Mouse (Mus musculus) CH12.LX (cell line): ENCODE measurements around the gene Cyp11a1. TPM values are rescaled to one million over a fixed set of nuclear protein-coding genes. Genes with fewer than 3 reads are reported as not detected.
A peak's percentile ranks its signal among the peaks of the same experiment; 100 is the strongest.

Experiments
- DNase-seq: peaks from one replicate; pipeline ENCODE4 v3.0.0-alpha.2; 2013; ENCODE audit errors: extremely low read depth
- H3K27ac ChIP-seq: 2 replicates; pipeline ENCODE4 v1.5.1; 2012; ENCODE audit warnings: low read depth, mild to moderate bottlenecking, control low read depth, moderate library complexity; ENCODE audit not compliant: insufficient read depth
- H3K27me3 ChIP-seq: replicated peaks from 2 replicates; pipeline ENCODE3; 2012; ENCODE audit warnings: inconsistent platforms
- H3K36me3 ChIP-seq, 2 experiments: replicated peaks in 1 of 2; 2 replicates each; pipeline versions ENCODE3 to v1.6.1; 2012; ENCODE audit warnings: inconsistent platforms in 1 of 2, low read length in 1 of 2, mild to moderate bottlenecking in 1 of 2, mixed read lengths in 1 of 2, moderate library complexity in 1 of 2; ENCODE audit not compliant: control insufficient read depth in 1 of 2, insufficient read depth in 1 of 2
- H3K4me1 ChIP-seq, 2 experiments: 2 replicates each; pipeline ENCODE4 v1.6.1; 2012; ENCODE audit warnings: inconsistent platforms in 1 of 2, moderate library complexity in 1 of 2; ENCODE audit not compliant: insufficient read depth in 2 of 2, control insufficient read depth in 1 of 2
- H3K4me2 ChIP-seq: 2 replicates; pipeline ENCODE4 v1.6.1; 2012; ENCODE audit warnings: low read depth, mild to moderate bottlenecking, control low read depth; ENCODE audit not compliant: poor library complexity, insufficient read depth, severe bottlenecking
- H3K4me3 ChIP-seq, 3 experiments: fragments of 150-350 bp in 1 of 3; sonication (generic) in 1 of 3; replicated peaks in 1 of 3; 2 replicates each; pipeline versions ENCODE3 to v1.5.1; 2011 to 2012; ENCODE audit warnings: low read depth in 2 of 3, low read length in 2 of 3, mild to moderate bottlenecking in 2 of 3, moderate library complexity in 2 of 3, control low read depth in 1 of 3, improper control_type of control experiment in 1 of 3, inconsistent platforms in 1 of 3, mixed read lengths in 1 of 3; ENCODE audit not compliant: poor library complexity in 1 of 3
- H3K79me2 ChIP-seq: replicated peaks from 2 replicates; pipeline ENCODE4 v1.6.1; 2012; ENCODE audit warnings: mild to moderate bottlenecking, moderate library complexity; ENCODE audit not compliant: control insufficient read depth, poor library complexity, insufficient read depth, severe bottlenecking; ENCODE audit errors: extremely low read depth
- H3K9ac ChIP-seq: 2 replicates; pipeline ENCODE4 v1.6.1; 2012; ENCODE audit warnings: low read depth, mild to moderate bottlenecking, control low read depth, moderate library complexity; ENCODE audit not compliant: insufficient read depth
- H3K9me3 ChIP-seq: replicated peaks from 2 replicates; pipeline ENCODE3; 2012; ENCODE audit warnings: low read length, inconsistent platforms, mixed read lengths
- CHD1 ChIP-seq: IDR thresholded peaks from 2 replicates; pipeline ENCODE4 v1.6.1; 2012; ENCODE audit warnings: low read depth, low read length, improper control_type of control experiment, inconsistent platforms
- CTCF ChIP-seq, 2 experiments: IDR thresholded peaks in 1 of 2; conservative IDR thresholded peaks in 1 of 2; 2 replicates each; pipeline ENCODE4 v1.5.1; 2011 to 2012; ENCODE audit warnings: low read depth in 2 of 2, low read length in 2 of 2, improper control_type of control experiment in 1 of 2, inconsistent platforms in 1 of 2, mild to moderate bottlenecking in 1 of 2, moderate library complexity in 1 of 2
- ELF1 ChIP-seq: IDR thresholded peaks from 2 replicates; pipeline ENCODE4 v1.6.1; 2014; ENCODE audit warnings: low read depth, mild to moderate bottlenecking, inconsistent platforms, low read length, improper control_type of control experiment
- EP300 ChIP-seq: IDR thresholded peaks from 2 replicates; pipeline ENCODE4 v1.6.1; 2011; ENCODE audit warnings: low read length, improper control_type of control experiment
- HCFC1 ChIP-seq: IDR thresholded peaks from 2 replicates; pipeline ENCODE4 v1.6.1; 2012; ENCODE audit warnings: low read depth, mild to moderate bottlenecking, inconsistent platforms, low read length, improper control_type of control experiment
- JUN ChIP-seq: IDR thresholded peaks from 2 replicates; pipeline ENCODE4 v1.6.1; 2011; ENCODE audit warnings: low read depth, mild to moderate bottlenecking, low read length, improper control_type of control experiment, moderate library complexity; ENCODE audit not compliant: insufficient read depth
- JUND ChIP-seq: conservative IDR thresholded peaks from 2 replicates; pipeline ENCODE4 v1.6.1; 2011; ENCODE audit warnings: low read depth, low read length, improper control_type of control experiment
- KAT2A ChIP-seq: IDR thresholded peaks from 2 replicates; pipeline ENCODE4 v1.6.1; 2012; ENCODE audit warnings: low read length, improper control_type of control experiment, inconsistent platforms; ENCODE audit not compliant: insufficient replicate concordance
- MAX ChIP-seq: IDR thresholded peaks from 2 replicates; pipeline ENCODE4 v1.6.1; 2011; ENCODE audit warnings: low read length, improper control_type of control experiment
- MAZ ChIP-seq: IDR thresholded peaks from 2 replicates; pipeline ENCODE4 v1.6.1; 2012; ENCODE audit warnings: low read depth, mild to moderate bottlenecking, inconsistent platforms, low read length, improper control_type of control experiment, moderate library complexity
- MYC ChIP-seq: IDR thresholded peaks from 2 replicates; pipeline ENCODE4 v1.6.1; 2011; ENCODE audit warnings: low read depth, mild to moderate bottlenecking, improper control_type of control experiment, low read length
- NELFE ChIP-seq: IDR thresholded peaks from 2 replicates; pipeline ENCODE4 v1.6.1; 2011; ENCODE audit warnings: low read depth, low read length, improper control_type of control experiment
- POLR2A ChIP-seq: IDR thresholded peaks from 2 replicates; pipeline ENCODE4 v1.6.1; 2011; ENCODE audit warnings: low read depth, mild to moderate bottlenecking, improper control_type of control experiment, low read length
- POLR2AphosphoS2 ChIP-seq: IDR thresholded peaks from 2 replicates; pipeline ENCODE4 v1.6.1; 2011; ENCODE audit warnings: low read depth, low read length, improper control_type of control experiment
- RCOR1 ChIP-seq: conservative IDR thresholded peaks from 2 replicates; pipeline ENCODE4 v1.6.1; 2012; ENCODE audit warnings: low read depth, mild to moderate bottlenecking, inconsistent platforms, low read length, improper control_type of control experiment
- TBP ChIP-seq: conservative IDR thresholded peaks from 2 replicates; pipeline ENCODE4 v1.6.1; 2011; ENCODE audit warnings: low read depth, low read length, improper control_type of control experiment
- USF1 ChIP-seq: IDR thresholded peaks from 2 replicates; pipeline ENCODE4 v1.6.1; 2014; ENCODE audit warnings: low read depth, mild to moderate bottlenecking, inconsistent platforms, low read length, improper control_type of control experiment
- USF2 ChIP-seq: conservative IDR thresholded peaks from 2 replicates; pipeline ENCODE4 v1.6.1; 2011; ENCODE audit warnings: low read depth, low read length, improper control_type of control experiment
- ZC3H11A ChIP-seq: IDR thresholded peaks from 2 replicates; pipeline ENCODE4 v1.6.1; 2012; ENCODE audit warnings: low read depth, mild to moderate bottlenecking, inconsistent platforms, low read length, improper control_type of control experiment
- ZKSCAN1 ChIP-seq: IDR thresholded peaks from 2 replicates; pipeline ENCODE4 v1.6.1; 2012; ENCODE audit warnings: low read depth, inconsistent platforms, low read length, improper control_type of control experiment, borderline replicate concordance
- ZMIZ1 ChIP-seq: IDR thresholded peaks from 2 replicates; pipeline ENCODE4 v1.6.1; 2012; ENCODE audit warnings: low read depth, mild to moderate bottlenecking, inconsistent platforms, low read length, improper control_type of control experiment
- ZNF384 ChIP-seq: IDR thresholded peaks from 2 replicates; pipeline ENCODE4 v1.6.1; 2012; ENCODE audit warnings: low read depth, low read length, improper control_type of control experiment, inconsistent platforms
- dilution Hi-C: fragments of 300-500 bp; cut with MboI; formaldehyde crosslinking; loops from 2 replicates; pipeline ENCODE4 v1.14.3; 2020; ENCODE audit warnings: low sequenced_read_pairs; ENCODE audit not compliant: extremely low pct_unique_long_range_greater_than_20kb, extremely low pct_ligation_motif_present
- in situ Hi-C: fragments of 300-500 bp; cut with MboI; formaldehyde crosslinking; loops from 3 replicates; pipeline ENCODE4 v1.14.3; 2019; ENCODE audit warnings: low sequenced_read_pairs, low pct_ligation_motif_present, low pct_unique_long_range_greater_than_20kb, mixed read lengths
- polyA plus RNA-seq: library from polyadenylated mRNA; unstranded; fragments of >175 nt; gene quantifications from 2 replicates; pipeline ENCODE4 v1.2.1, GENCODE M21; 2012; ENCODE audit warnings: low read depth; ENCODE audit not compliant: insufficient read length
- total RNA-seq, 2 experiments: library from RNA; depleted of rRNA; stranded (reverse); fragments of 300-350 nt in 1 of 2; fragments of >200 nt in 1 of 2; gene quantifications; 2 replicates each; pipeline ENCODE4 v1.2.3; 2012 to 2014

Cyp11a1 gene
- total and polyA plus RNA-seq, 3 experiments = 2.6 to 12.8 (median 9.0) TPM

DNA sequence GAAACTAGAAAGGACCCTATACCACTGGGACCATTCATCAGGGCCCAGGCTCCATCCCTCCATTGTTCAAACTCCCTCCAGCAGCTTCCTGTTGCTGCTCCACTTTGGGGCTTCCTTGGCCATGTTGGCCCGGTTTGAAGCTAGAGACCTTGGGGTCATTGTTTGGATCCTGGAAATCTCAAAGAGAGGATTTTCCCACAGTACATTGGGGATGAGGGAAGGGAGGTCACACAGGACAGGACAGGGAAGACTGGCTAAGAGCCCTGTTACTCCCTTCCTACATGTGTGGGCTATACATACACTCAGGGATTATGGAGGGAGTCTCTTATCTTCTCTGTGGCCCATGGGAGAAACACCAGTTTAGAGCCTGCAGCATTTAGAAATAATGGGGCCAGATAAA, 47.6 kb upstream of the Cyp11a1 start:
- dilution Hi-C loops = no loop called here
- Histone ChIP-seq H3K36me3 (peaks cover 91 to 96% of the 10 kb centered on the region in 2 experiments), H3K9me3 (no peaks in the 10 kb centered on the region), H3K4me1 (peaks cover 42 to 94% of the 10 kb centered on the region in 2 experiments), H3K27me3 (no peaks in the 10 kb centered on the region), H3K4me3 (no peak overlapping the region), H3K4me2 (no peak overlapping the region), H3K9ac (no peak overlapping the region), H3K79me2 (peaks cover 51% of the 10 kb centered on the region), H3K27ac (peak overlapping the region; percentile 8; the same call in 1 of the 2 replicates)
- no peak for DNase-seq
- TF ChIP-seq POLR2A (peak; percentile 43; the same call in 1 of the 2 replicates), EP300 (no peak), ZMIZ1 (no peak), POLR2AphosphoS2 (peak; percentile 54; the same call in 1 of the 2 replicates), RCOR1 (no peak), HCFC1 (no peak), JUN (no peak), TBP (no peak), MYC (no peak)
- in situ Hi-C loops = no loop called here

DNA sequence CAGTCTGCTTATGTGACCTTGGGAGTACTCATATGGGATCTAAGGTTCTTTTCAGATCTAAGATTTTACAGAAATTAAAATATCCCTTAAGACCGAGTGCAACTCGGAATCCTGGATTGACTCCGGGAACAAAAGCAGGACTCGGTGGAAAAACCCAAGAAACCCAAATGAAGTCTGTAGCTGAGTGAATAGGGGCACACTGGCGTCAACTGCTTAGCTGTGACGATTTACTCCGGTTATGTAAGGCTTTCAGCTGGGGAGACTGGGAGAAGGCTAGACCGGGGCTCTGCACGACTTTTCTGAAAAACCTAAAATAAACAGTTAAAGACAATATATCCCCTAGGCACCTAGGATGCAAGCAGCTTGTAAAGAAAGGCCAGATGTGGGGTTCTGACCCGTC, 46.8 kb upstream of the Cyp11a1 start:
- Histone ChIP-seq H3K4me3 (no peak overlapping the region), H3K4me2 (no peak overlapping the region), H3K27me3 (no peaks in the 10 kb centered on the region), H3K9ac (no peak overlapping the region), H3K36me3 (peaks cover 85 to 91% of the 10 kb centered on the region in 2 experiments)
- no peak for DNase-seq
- no peak for TF ChIP-seq KAT2A
- TF ChIP-seq RCOR1 = no peak
- no peak for TF ChIP-seq CHD1
- no peak for TF ChIP-seq JUND
- no peak for TF ChIP-seq ZMIZ1
- no peak for TF ChIP-seq ELF1
- no peak for TF ChIP-seq USF1
- TF ChIP-seq MAZ = no peak
- TF ChIP-seq ZC3H11A = no peak
- no peak for TF ChIP-seq NELFE
- no peak for TF ChIP-seq CTCF (conservative IDR thresholded peaks at IDR 0.05 in 1 of 2, IDR thresholded peaks at IDR 0.05 in 1 of 2; ENCODE audit: low read depth in 2 of 2, low read length in 2 of 2)
- no peak for TF ChIP-seq MAX
- TF ChIP-seq POLR2A = no peak
- no peak for TF ChIP-seq POLR2AphosphoS2
- TF ChIP-seq ZNF384 = no peak
- TF ChIP-seq MYC = no peak
- TF ChIP-seq JUN = no peak
- TF ChIP-seq ZKSCAN1 = no peak
- TF ChIP-seq USF2 = no peak
- TF ChIP-seq HCFC1 = no peak
- TF ChIP-seq, all 38 proteins: peak for 0
- Histone ChIP-seq H3K4me1 (peaks cover 42 to 94% of the 10 kb centered on the region in 2 experiments), H3K27ac (0 out of 2 replicates have a peak overlapping the region, but pooled peaks have one; percentile 34), H3K9me3 (no peaks in the 10 kb centered on the region), H3K79me2 (peaks cover 44% of the 10 kb centered on the region)
- in situ Hi-C loops (no loop called here), dilution Hi-C loops (no loop called here)
